Mouse (Mus musculus) liver, embryonic 11.5 days (tissue): Measurements from ENCODE around the gene Clstn2. TPM values are rescaled to one million over a fixed set of nuclear protein-coding genes. Genes with fewer than 3 reads are reported as not detected.

Experiments
- ATAC-seq: fragments of 200-750 bp; cut with Nextera tagmentation; replicated peaks from 2 replicates; pipeline ENCODE4 v1.8.0; 2017; ENCODE audit warnings: moderate number of reproducible peaks, mild to moderate bottlenecking, moderate TSS enrichment, moderate library complexity; ENCODE audit not compliant: low FRiP score
- DNase-seq: peaks from one replicate; pipeline ENCODE4 v3.0.0-alpha.2; 2017; ENCODE audit warnings: low spot score
- H3K27ac ChIP-seq: fragments of 300-500 bp; sonication (generic); 2 replicates; pipeline ENCODE4 v1.5.1; 2014; ENCODE audit warnings: mild to moderate bottlenecking, low read depth, low read length, control low read depth
- H3K27me3 ChIP-seq: fragments of 300-500 bp; sonication (generic); replicated peaks from 2 replicates; pipeline ENCODE4 v1.6.1; 2014; ENCODE audit warnings: low read length, mixed read lengths; ENCODE audit not compliant: control insufficient read depth, insufficient read depth
- H3K36me3 ChIP-seq: fragments of 300-500 bp; sonication (generic); 2 replicates; pipeline ENCODE4 v1.6.1; 2014; ENCODE audit warnings: mild to moderate bottlenecking, low read length, moderate library complexity, mixed read lengths; ENCODE audit not compliant: control insufficient read depth, insufficient read depth
- H3K4me1 ChIP-seq: fragments of 300-500 bp; sonication (generic); replicated peaks from 2 replicates; pipeline ENCODE4 v1.6.1; 2014; ENCODE audit warnings: low read length, mixed read lengths; ENCODE audit not compliant: control insufficient read depth, insufficient read depth
- H3K4me2 ChIP-seq: fragments of 300-500 bp; sonication (generic); 2 replicates; pipeline ENCODE4 v1.6.1; 2014; ENCODE audit warnings: mild to moderate bottlenecking, control low read depth, moderate library complexity
- H3K4me3 ChIP-seq: fragments of 300-500 bp; sonication (generic); 2 replicates; pipeline ENCODE4 v1.5.1; 2014; ENCODE audit warnings: low read depth, low read length, control low read depth
- H3K9ac ChIP-seq: fragments of 300-500 bp; sonication (generic); 2 replicates; pipeline ENCODE4 v1.6.1; 2014; ENCODE audit warnings: low read depth, low read length, control low read depth
- H3K9me3 ChIP-seq: fragments of 300-500 bp; sonication (generic); 2 replicates; pipeline ENCODE4 v1.6.1; 2016; ENCODE audit warnings: low read length, inconsistent platforms, mixed read lengths; ENCODE audit not compliant: control insufficient read depth
- WGBS: fragments of 180-500 bp; shearing (Covaris S2); extraction: QIAGEN DNeasy Blood & Tissue Kit; methylation state at CpG from one replicate; pipeline ENCODE4 v1.1.7; 2014; 5-methylcytosine and 5-hydroxymethylcytosine counted together
- polyA plus RNA-seq: library from polyadenylated mRNA; unstranded; fragments of >200 nt; fragmentation: Nextera tagmentation; extraction: Ambion mirVana; gene quantifications from 2 replicates; pipeline ENCODE4 v1.2.1, GENCODE M21; 2014

Gene Clstn2
- polyA plus RNA-seq, 1 experiment from 2014 or later, result 1.2 TPM

GRCm38 (mm10) chr9:97775770-97776169 lies 257.2 kb downstream of the Clstn2 start:
- Histone ChIP-seq H3K9ac (no peak overlapping the region), H3K27ac (no peak overlapping the region), H3K4me2 (no peak overlapping the region), H3K4me1 (no peaks in the 10 kb centered on the region), H3K4me3 (no peak overlapping the region), H3K36me3 (no peaks in the 10 kb centered on the region), H3K9me3 (no peaks in the 10 kb centered on the region), H3K27me3 (no peaks in the 10 kb centered on the region)
- ATAC-seq (no peak), DNase-seq (no peak)
- WGBS, result 93% methylated on average over 1 of the region's 1 CpGs

- ATAC-seq, result no peak
- WGBS, result 58% methylated on average over 1 of the region's 1 CpGs
These were observed 258.0 kb downstream of the Clstn2 start for GRCm38 (mm10) chr9:97774991-97775390.

GRCm38 (mm10) chr9:97773911-97774310 lies 259.1 kb downstream of the Clstn2 start:
- DNase-seq (no peak), ATAC-seq (no peak)
- H3K4me2 ChIP-seq, result no peak overlapping the region
- no peaks in the 10 kb centered on the region for H3K9me3 ChIP-seq
- H3K9ac ChIP-seq, result no peak overlapping the region
- WGBS, result 89% methylated on average over 3 of the region's 3 CpGs
- H3K4me1 ChIP-seq, result no peaks in the 10 kb centered on the region
- H3K36me3 ChIP-seq, result no peaks in the 10 kb centered on the region
- H3K27me3 ChIP-seq, result no peaks in the 10 kb centered on the region
- H3K4me3 ChIP-seq, result no peak overlapping the region
- H3K27ac ChIP-seq, result no peak overlapping the region

More at GRCm38 (mm10) chr9:97774991-97775390, 258.0 kb downstream of the Clstn2 start:
- Histone ChIP-seq H3K27ac (no peak overlapping the region), H3K27me3 (no peaks in the 10 kb centered on the region), H3K4me1 (no peaks in the 10 kb centered on the region), H3K4me2 (no peak overlapping the region), H3K36me3 (no peaks in the 10 kb centered on the region), H3K9ac (no peak overlapping the region), H3K9me3 (no peaks in the 10 kb centered on the region), H3K4me3 (no peak overlapping the region)
- no peak for DNase-seq

DNA sequence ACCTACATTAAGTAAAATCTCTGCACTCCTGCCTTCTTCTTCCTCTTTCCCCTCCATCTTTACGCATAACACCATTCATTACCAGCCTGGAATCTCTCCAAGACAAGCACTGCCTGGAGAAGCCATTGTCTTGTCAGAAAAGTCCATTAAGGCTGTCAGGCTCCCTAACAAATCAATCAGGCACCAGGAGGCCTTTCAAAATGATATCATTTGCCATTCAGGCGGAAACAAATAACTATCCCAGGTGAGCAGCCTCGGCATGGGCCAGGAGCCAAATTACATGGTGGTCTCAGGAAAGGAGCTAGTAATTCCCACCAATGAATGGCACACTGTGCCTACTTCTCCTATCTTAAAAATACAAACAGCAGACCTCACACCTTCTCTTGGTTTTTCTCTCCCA lies 260.6 kb downstream of the Clstn2 start:
- Histone ChIP-seq H3K27me3 (no peaks in the 10 kb centered on the region), H3K4me1 (no peaks in the 10 kb centered on the region), H3K4me3 (no peak overlapping the region), H3K27ac (no peak overlapping the region), H3K9ac (no peak overlapping the region), H3K9me3 (no peaks in the 10 kb centered on the region), H3K4me2 (no peak overlapping the region), H3K36me3 (no peaks in the 10 kb centered on the region)
- no peak for DNase-seq
- 56% methylated on average over 3 of the region's 3 CpGs for WGBS
- ATAC-seq, result no peak

DNA sequence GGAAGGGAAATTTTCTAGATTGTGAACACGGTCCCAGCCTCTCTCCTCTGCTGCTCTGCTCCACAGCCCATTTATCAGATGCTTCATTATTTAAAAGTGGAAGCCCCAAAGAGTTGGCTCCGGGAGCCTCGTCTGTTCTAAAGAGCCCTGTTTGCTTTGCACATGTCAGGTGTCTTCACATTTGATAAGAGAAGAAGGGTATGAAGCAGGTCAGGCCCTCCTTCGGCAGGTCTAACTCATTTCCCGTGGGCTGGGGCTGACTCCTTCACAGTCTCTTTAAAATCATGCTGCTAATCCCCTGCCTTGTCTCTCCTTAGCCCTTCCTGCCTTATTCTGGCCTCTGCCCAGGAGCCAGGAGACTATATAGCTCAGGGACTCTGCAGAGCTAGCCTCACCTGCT lies 263.6 kb downstream of the Clstn2 start:
- WGBS, result 39% methylated on average over 5 of the region's 5 CpGs
- H3K4me3 ChIP-seq, result no peak overlapping the region
- no peaks in the 10 kb centered on the region for H3K27me3 ChIP-seq
- H3K9me3 ChIP-seq, result no peaks in the 10 kb centered on the region
- H3K9ac ChIP-seq, result no peak overlapping the region
- H3K27ac ChIP-seq, result no peak overlapping the region
- H3K4me2 ChIP-seq, result no peak overlapping the region
- no peaks in the 10 kb centered on the region for H3K4me1 ChIP-seq
- no peaks in the 10 kb centered on the region for H3K36me3 ChIP-seq
- ATAC-seq, result no peak
- DNase-seq, result no peak

GRCm38 (mm10) chr9:97765251-97765767 lies 267.7 kb downstream of the Clstn2 start:
- no peak overlapping the region for H3K27ac ChIP-seq
- no peak overlapping the region for H3K4me2 ChIP-seq
- H3K4me1 ChIP-seq, result no peaks in the 10 kb centered on the region
- H3K9me3 ChIP-seq, result no peaks in the 10 kb centered on the region
- H3K27me3 ChIP-seq, result no peaks in the 10 kb centered on the region
- H3K9ac ChIP-seq, result no peak overlapping the region
- H3K4me3 ChIP-seq, result no peak overlapping the region
- WGBS, result 81% methylated on average over 6 of the region's 6 CpGs
- H3K36me3 ChIP-seq, result no peaks in the 10 kb centered on the region
- no peak for DNase-seq
- ATAC-seq, result no peak

DNA sequence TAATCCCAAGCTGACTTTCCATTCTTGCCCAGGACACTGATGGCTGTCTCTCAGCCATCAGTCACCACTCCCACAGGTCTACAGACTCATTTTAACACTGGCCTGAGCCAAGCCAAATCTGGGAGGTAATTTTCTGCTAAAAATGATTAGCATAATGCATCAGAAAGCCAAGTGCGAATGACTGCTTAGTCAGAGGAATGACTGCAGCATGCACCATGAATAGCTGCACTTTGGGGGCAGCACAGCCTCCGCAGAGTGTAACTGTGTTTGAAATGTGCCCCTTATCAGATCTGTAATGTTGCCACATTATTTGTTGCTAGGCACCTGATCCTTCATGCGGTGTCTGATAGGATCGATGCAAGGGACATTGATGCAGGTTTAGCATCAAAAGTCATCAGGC lies 269.9 kb downstream of the Clstn2 start:
- Histone ChIP-seq H3K27me3 (no peaks in the 10 kb centered on the region), H3K9me3 (no peaks in the 10 kb centered on the region), H3K9ac (no peak overlapping the region), H3K4me3 (no peak overlapping the region), H3K27ac (no peak overlapping the region), H3K4me2 (no peak overlapping the region), H3K36me3 (no peaks in the 10 kb centered on the region), H3K4me1 (no peaks in the 10 kb centered on the region)
- DNase-seq (no peak), ATAC-seq (no peak)
- WGBS, result 78% methylated on average over 4 of the region's 4 CpGs

- H3K36me3 ChIP-seq, result no peaks in the 10 kb centered on the region
- ATAC-seq (no peak), DNase-seq (no peak)
- H3K27ac ChIP-seq, result no peak overlapping the region
- no peaks in the 10 kb centered on the region for H3K27me3 ChIP-seq
- no peaks in the 10 kb centered on the region for H3K9me3 ChIP-seq
- no peak overlapping the region for H3K4me3 ChIP-seq
- H3K4me2 ChIP-seq, result no peak overlapping the region
- H3K4me1 ChIP-seq, result no peaks in the 10 kb centered on the region
- WGBS, result 76% methylated on average over 6 of the region's 7 CpGs
- no peak overlapping the region for H3K9ac ChIP-seq
These were observed 277.2 kb downstream of the Clstn2 start for GRCm38 (mm10) chr9:97755599-97756270.

DNA sequence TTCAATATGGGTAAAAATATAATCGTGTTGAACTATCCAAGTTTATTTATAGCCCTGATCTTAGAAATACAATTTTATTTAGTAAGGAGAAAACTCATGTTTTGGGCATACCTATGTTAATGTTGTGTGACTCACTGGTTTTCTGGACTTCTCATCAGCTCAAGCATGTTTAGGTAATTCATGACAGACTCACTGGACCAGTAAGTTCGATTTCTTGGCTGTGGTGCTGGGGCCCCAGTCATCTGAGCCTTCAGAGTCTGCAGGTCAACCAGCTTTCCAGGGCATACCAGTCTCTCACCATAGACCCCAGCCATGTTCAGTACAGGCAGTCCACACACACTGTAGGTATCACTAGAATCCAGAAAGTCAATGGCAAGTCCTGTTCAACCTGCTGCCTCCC lies 279.3 kb downstream of the Clstn2 start:
- no peak overlapping the region for H3K4me2 ChIP-seq
- no peaks in the 10 kb centered on the region for H3K36me3 ChIP-seq
- WGBS, result 65% methylated on average over 2 of the region's 2 CpGs
- H3K4me1 ChIP-seq, result no peaks in the 10 kb centered on the region
- H3K4me3 ChIP-seq, result no peak overlapping the region
- H3K9ac ChIP-seq, result no peak overlapping the region
- H3K9me3 ChIP-seq, result no peaks in the 10 kb centered on the region
- DNase-seq (no peak), ATAC-seq (no peak)
- no peaks in the 10 kb centered on the region for H3K27me3 ChIP-seq
- no peak overlapping the region for H3K27ac ChIP-seq
